Mouse (Mus musculus) adrenal gland, postnatal 36 days (tissue): ENCODE data around the gene Gm14403. TPM values are rescaled to one million over a fixed set of nuclear protein-coding genes. Genes with fewer than 3 reads are reported as not detected.
"Not testable (repeated sequence)": the region's sequence is repeated elsewhere in the genome, so short reads cannot be mapped to it uniquely, and the experiment has no call there.

Source experiments
- DNase-seq, 2 experiments: peaks; one replicate each; pipeline ENCODE4 v3.0.0; 2021; ENCODE audit warnings: mixed read lengths in 1 of 2
- long read RNA-seq, 2 experiments: library from polyadenylated mRNA; stranded (forward); transcript quantifications; one replicate each; pipeline ENCODE4 v2.0.0; 2021; ENCODE audit warnings: borderline sequencing depth in 2 of 2
- total RNA-seq, 2 experiments: library from RNA; stranded (reverse); gene quantifications; 2 replicates each; pipeline ENCODE4 v1.2.3; 2021

Gm14403 gene
- total RNA-seq, result 10 to 100 TPM; 44.5 to 83.3 TPM
- long read RNA-seq, experiment 1, partial matches to known transcripts, result 7 of 19 reads
- long read RNA-seq, experiment 1, other reads (novel, unspliced or antisense), result 12 of 19 reads
- long read RNA-seq, experiment 2, partial matches to known transcripts, result 2 of 11 reads
- long read RNA-seq, experiment 2, other reads (novel, unspliced or antisense), result 6 of 11 reads

- peak; percentile 25 to 40 for DNase-seq
Measured at GRCm38 (mm10) chr2:177498067-177498466, at the start of gene Gm14403. Gene Gm14403, plus strand, starts transcription at chr2:177498215.

- DNase-seq, result peak; percentile 16 to 21
Measured at GRCm38 (mm10) chr2:177464676-177465075, 33.3 kb upstream of the Gm14403 start, which contains the start of gene Zfp970. Gene Zfp970, plus strand, starts transcription at chr2:177464733.

GRCm38 (mm10) chr2:177468222-177468621 lies 29.8 kb upstream of the Gm14403 start:
- not testable (repeated sequence) for DNase-seq

DNA sequence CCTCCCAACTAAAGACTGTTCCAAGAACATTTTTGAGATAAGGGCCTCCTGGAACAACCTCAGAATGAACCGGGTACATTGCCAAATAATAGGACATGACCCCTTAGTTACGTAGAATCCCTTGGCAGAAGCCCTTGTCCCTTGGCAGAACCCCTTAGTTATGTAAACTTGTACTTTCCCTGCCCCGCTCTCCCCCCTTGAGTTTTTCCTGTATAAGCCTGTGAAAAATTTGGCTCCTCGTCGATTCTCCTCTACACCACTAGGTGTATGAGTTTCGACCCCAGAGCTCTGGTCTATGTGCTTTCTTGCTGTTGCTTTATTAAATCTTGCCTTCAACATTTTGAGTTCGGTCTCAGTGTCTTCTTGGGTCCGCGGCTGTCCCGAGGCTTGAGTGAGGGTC lies 25.8 kb upstream of the Gm14403 start:
- not testable (repeated sequence) for DNase-seq

DNA sequence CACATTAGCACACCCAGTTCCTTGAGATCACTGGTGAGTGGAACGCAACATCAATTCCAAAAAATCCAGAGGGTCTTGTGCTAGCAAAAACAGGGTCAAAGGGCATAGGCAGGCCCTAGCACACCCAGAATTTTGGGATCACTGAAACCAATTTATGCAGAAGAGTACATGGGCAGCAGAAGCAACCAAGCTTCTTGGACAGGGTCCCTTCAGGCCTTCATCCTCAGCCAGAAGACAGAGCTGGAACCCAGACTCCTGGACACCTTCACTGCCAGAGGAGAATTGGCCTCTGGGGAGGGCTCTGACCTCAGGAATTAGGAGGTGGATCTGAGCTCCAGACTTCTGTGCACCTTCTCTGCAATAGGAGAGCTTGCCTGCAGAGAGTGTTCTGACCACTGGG lies 16.0 kb upstream of the Gm14403 start:
- DNase-seq, result not testable (repeated sequence)

GRCm38 (mm10) chr2:177483238-177483948 lies 14.6 kb upstream of the Gm14403 start:
- DNase-seq, result not testable (repeated sequence)

GRCm38 (mm10) chr2:177499182-177499581 lies 1.2 kb downstream of the Gm14403 start:
- not testable (repeated sequence) for DNase-seq

- DNase-seq, result not testable (repeated sequence)
Measured at GRCm38 (mm10) chr2:177505211-177505719, 7.2 kb downstream of the Gm14403 start.

DNA sequence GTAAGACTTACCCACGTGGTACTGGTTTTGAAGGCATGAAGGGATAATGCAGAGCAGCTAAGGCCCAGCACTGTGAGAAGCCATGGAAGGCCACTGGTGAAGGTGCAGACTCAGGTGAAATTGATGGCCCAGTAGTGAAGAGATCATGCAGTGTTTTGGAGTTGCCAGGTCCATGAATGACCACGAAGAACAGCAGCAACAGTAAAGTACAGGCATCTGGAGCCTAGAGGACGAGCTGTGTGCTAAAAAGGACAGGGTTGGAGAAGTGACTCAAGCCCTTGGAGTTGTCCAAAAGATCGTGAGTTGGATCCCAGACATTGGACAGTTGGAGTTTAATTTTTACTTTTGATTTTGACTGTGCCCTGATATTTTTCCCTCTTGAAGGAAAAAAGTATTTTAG lies 13.4 kb downstream of the Gm14403 start:
- DNase-seq, result not testable (repeated sequence)

GRCm38 (mm10) chr2:177511972-177512371 lies 14.0 kb downstream of the Gm14403 start:
- DNase-seq, result not testable (repeated sequence)

- not testable (repeated sequence) for DNase-seq
Measured at GRCm38 (mm10) chr2:177513991-177514479, 16.0 kb downstream of the Gm14403 start.

DNA sequence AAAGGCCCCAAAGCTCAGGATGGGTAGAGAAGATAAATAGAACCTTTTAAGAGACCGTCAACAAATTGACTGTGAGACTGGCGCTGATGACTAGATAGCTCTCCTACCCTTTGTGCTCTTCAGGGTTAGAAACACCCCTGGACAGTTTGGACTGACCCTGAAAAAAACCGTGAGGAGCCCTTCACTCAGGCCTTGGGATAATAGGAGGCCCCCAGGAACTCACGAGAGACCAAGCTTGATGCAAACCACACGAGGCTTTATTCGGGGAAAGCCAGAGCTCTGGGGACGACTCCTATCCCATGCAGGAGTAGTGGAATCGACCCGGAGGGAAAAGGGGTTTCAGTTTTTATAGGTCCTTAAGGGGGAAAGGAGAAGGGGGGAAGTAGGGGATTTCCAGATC lies 19.7 kb downstream of the Gm14403 start:
- not testable (repeated sequence) for DNase-seq

DNA sequence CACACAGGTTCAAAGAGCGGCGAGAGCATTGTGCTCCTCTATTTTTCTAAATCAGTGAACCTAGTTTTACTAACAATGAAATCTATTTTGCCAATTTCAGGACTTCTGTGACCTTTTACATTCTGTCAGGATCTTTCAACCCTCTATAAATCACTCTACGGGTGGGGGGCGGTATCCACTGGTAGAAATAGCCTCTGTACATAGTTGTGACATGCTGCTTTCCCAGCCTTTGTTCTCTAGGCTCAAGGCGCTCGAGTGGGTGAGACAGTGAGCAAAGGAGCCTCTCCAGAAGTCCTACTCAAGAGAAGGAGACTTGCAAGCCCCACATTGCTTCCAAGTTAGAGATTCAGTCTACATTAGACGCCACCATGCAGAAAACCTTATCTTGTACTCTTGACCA lies 20.3 kb downstream of the Gm14403 start:
- not testable (repeated sequence) for DNase-seq

DNA sequence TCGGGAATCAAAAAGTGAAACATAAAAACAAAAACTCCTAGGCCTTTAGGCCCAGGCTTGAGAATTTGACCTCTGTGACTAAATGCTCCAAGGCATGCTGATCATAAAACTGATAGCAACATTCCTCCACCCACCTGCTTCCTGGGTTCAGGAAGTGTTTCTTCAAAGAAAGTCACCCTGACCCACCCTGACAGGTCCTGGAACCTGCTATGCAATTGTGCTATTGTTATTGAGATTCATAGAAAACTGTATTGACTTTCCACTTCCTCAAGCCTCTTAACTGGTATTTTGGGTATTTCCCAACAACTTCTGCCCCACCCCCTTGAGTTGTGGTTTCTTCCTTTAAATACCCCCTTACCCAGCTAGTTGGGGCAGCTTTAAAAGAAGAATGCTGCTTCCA lies 20.9 kb downstream of the Gm14403 start:
- DNase-seq, result not testable (repeated sequence)

GRCm38 (mm10) chr2:177520035-177520434 lies 22.0 kb downstream of the Gm14403 start:
- no peak for DNase-seq

DNA sequence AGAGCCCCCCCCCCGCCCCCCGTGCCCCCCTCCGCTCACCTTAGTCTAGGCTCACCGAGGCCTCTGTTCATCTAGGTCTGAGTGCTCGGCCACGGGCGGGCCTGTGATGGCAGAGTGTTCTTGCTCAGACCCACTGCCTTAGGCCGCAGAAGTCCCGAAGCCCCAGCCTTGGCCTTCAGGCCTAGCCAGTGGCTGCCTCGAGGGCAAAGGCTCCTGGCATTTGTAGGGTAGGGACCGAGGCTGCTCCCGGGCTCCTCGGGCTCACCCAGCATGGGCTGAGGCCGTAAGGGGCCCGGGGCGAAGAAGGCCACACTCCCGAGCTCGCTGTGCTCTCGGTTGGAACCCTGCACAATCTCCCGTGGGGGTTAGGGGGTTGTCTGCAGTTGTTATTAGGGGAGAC lies 25.0 kb downstream of the Gm14403 start:
- DNase-seq, result no peak

DNA sequence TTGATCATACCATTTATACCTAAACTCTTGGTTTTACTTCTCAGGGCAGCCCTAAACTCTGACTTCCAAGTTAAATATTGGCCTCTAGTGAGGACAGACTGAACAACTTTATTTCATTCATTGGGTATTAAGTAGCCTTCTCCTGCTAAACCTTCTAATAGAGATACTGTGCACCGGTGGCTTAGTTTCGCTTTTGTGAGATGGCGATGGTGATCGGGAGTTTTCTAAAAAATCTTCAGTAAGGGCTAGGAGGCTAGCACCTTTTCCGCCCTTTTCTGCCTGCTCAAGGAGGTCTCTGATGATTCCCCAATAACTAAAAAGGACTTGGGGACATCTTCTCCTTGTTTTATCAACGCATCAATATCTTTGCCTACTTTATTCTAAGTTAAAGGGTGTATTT lies 25.7 kb downstream of the Gm14403 start:
- DNase-seq, result not testable (repeated sequence)

GRCm38 (mm10) chr2:177524171-177524570 lies 26.2 kb downstream of the Gm14403 start:
- not testable (repeated sequence) for DNase-seq

GRCm38 (mm10) chr2:177535876-177536275 lies 37.9 kb downstream of the Gm14403 start:
- DNase-seq, result no peak

DNA sequence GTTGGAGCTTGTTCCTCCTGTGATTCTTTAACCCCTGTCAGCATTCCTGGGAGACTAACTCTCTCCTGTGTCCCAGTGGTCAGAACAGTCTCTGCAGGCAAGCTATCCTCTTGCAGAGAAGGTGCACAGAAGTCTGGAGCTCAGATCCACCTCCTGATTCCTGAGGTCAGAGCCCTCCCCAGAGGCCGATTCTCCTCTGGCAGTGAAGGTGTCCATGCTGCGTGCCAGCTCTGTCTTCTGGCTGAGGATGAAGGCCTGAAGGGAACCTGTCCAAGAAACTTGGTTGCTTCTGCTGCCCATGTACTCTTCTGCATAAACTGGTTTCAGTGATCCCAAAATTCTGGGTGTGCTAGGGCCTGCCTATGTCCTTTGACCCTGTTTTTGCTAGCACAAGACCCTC lies 39.1 kb downstream of the Gm14403 start:
- DNase-seq, result not testable (repeated sequence)

- not testable (repeated sequence) for DNase-seq
Measured at GRCm38 (mm10) chr2:177537717-177538116, 39.7 kb downstream of the Gm14403 start.

DNA sequence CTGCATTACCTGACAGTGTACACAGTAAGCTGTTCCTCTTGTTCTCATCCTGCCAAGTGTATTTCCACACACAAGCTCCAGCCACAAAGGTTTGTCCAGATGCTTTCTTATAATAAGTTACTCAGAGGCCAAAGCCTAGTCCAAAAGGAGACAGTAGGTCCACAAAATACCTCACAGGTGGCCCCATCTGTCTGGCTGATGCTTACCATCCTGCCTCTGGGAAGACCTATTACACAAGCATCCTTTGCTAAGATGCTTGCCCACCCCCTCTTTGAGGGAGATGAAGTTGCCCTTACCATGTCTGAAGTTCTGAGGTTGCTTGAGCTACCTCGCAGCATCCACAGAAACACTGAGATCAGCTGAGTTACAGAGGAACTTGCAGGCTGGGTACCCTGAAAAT lies 57.2 kb downstream of the Gm14403 start:
- not testable (repeated sequence) for DNase-seq
